Mouse (Mus musculus) neural tube, embryonic 11.5 days (tissue): ENCODE measurements around the gene Rab3c. TPM values are rescaled to one million over a fixed set of nuclear protein-coding genes. Genes with fewer than 3 reads are reported as not detected.

Source experiments
- ATAC-seq: fragments of 200-750 bp; cut with Nextera tagmentation; 2 replicates; pipeline ENCODE4 v1.8.0; 2017; ENCODE audit warnings: moderate number of reproducible peaks, mild to moderate bottlenecking, moderate TSS enrichment, moderate library complexity; ENCODE audit not compliant: insufficient read depth, low FRiP score, low TSS enrichment
- DNase-seq: peaks from one replicate; pipeline ENCODE4 v3.0.0-alpha.2; 2015; ENCODE audit warnings: low spot score
- H3K27ac ChIP-seq: fragments of 300-500 bp; sonication (generic); 2 replicates; pipeline ENCODE4 v1.5.1; 2014; ENCODE audit warnings: low read depth, mild to moderate bottlenecking, low read length
- H3K27me3 ChIP-seq: fragments of 300-500 bp; sonication (generic); 2 replicates; pipeline ENCODE4 v1.6.1; 2014; ENCODE audit warnings: mild to moderate bottlenecking, low read length, mixed read lengths; ENCODE audit not compliant: control insufficient read depth, insufficient read depth
- H3K36me3 ChIP-seq: fragments of 300-500 bp; sonication (generic); 2 replicates; pipeline ENCODE4 v1.6.1; 2014; ENCODE audit warnings: mild to moderate bottlenecking, low read length, moderate library complexity, mixed read lengths; ENCODE audit not compliant: control insufficient read depth, insufficient read depth
- H3K4me1 ChIP-seq: fragments of 300-500 bp; sonication (generic); 2 replicates; pipeline ENCODE4 v1.6.1; 2014; ENCODE audit warnings: low read length, mixed read lengths; ENCODE audit not compliant: control insufficient read depth, insufficient read depth
- H3K4me2 ChIP-seq: fragments of 300-500 bp; sonication (generic); 2 replicates; pipeline ENCODE4 v1.6.1; 2014; ENCODE audit warnings: low read depth, mild to moderate bottlenecking, moderate library complexity
- H3K4me3 ChIP-seq: fragments of 300-500 bp; sonication (generic); 2 replicates; pipeline ENCODE4 v1.5.1; 2014; ENCODE audit warnings: low read depth, low read length
- H3K9ac ChIP-seq: fragments of 300-500 bp; sonication (generic); 2 replicates; pipeline ENCODE4 v1.6.1; 2014; ENCODE audit warnings: mild to moderate bottlenecking, low read length
- H3K9me3 ChIP-seq: fragments of 300-500 bp; sonication (generic); 2 replicates; pipeline ENCODE4 v1.6.1; 2016; ENCODE audit warnings: low read length; ENCODE audit not compliant: control insufficient read depth
- WGBS: fragments of 180-500 bp; shearing (Covaris S2); extraction: QIAGEN DNeasy Blood & Tissue Kit; methylation state at CpG from one replicate; pipeline ENCODE4 v1.1.7; 2014; 5-methylcytosine and 5-hydroxymethylcytosine counted together
- polyA plus RNA-seq: library from polyadenylated mRNA; unstranded; fragments of >200 nt; fragmentation: Nextera tagmentation; extraction: Ambion mirVana; gene quantifications from 2 replicates; pipeline ENCODE4 v1.2.1, GENCODE M21; 2014

Rab3c gene
- polyA plus RNA-seq, 1 experiment from 2014 or later, result 47.5 TPM

DNA sequence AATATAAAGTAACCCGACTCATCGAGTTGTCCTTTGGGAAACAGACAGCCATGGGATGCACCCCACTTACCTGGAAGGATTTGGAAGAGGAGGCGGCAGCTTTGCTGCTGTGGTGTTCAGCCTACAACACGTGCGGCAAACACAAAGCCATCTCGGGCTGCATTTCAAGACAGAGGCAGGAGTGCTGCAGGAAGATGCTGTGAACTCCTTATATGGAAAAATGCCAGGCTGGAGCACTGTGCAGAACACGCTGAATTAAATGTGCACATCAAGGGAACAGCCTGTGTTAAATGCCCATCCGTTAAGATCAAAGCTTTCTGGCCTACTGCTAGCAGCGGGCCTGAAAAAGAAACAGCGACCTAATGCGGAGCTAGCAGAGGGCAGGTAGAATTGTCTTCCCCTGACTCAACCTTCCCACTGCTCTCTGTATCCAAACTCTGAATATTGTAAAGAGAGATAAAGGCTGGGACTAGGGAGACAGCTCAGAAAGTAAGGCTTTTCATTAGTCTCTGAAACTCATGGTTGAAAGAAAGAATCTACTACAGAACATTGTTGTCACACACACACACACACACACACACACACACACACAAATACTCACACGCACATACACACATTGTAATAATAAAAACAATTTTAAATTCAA, 153.1 kb downstream of the Rab3c start:
- 63% methylated on average over 12 of the region's 12 CpGs for WGBS
- H3K27ac ChIP-seq, result no peak overlapping the region

DNA sequence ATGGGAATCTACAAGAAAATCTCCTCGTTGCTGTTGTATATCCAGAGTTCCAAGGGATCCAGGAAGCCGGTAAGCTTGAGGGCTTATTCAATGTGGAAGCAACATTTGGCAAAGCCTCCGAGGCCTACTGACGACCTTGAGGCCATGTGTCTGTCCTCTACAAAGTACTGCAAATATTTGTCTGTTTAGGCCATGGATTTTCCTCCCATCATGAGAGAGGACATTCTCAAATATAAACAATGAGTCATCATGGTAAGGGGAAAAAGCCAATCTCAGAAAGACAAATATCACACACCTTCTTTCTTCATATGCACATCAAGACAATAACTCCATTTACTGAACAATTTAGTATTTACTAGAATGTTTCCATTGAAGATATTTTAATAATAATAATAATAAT, 158.0 kb downstream of the Rab3c start:
- 85% methylated on average over 4 of the region's 4 CpGs for WGBS
- Histone ChIP-seq H3K9ac (no peak overlapping the region), H3K4me3 (no peak overlapping the region), H3K9me3 (no peaks in the 10 kb centered on the region), H3K27me3 (no peaks in the 10 kb centered on the region), H3K4me1 (no peaks in the 10 kb centered on the region), H3K36me3 (no peaks in the 10 kb centered on the region), H3K27ac (no peak overlapping the region), H3K4me2 (no peak overlapping the region)
- no peak for DNase-seq
- ATAC-seq, result no peak

More for the DNA sequence above, 153.1 kb downstream of the Rab3c start:
- Histone ChIP-seq H3K9ac (no peak overlapping the region), H3K4me1 (no peaks in the 10 kb centered on the region), H3K27me3 (no peaks in the 10 kb centered on the region), H3K4me2 (no peak overlapping the region), H3K36me3 (no peaks in the 10 kb centered on the region), H3K9me3 (no peaks in the 10 kb centered on the region), H3K4me3 (no peak overlapping the region)
- no peak for ATAC-seq
- DNase-seq, result no peak

DNA sequence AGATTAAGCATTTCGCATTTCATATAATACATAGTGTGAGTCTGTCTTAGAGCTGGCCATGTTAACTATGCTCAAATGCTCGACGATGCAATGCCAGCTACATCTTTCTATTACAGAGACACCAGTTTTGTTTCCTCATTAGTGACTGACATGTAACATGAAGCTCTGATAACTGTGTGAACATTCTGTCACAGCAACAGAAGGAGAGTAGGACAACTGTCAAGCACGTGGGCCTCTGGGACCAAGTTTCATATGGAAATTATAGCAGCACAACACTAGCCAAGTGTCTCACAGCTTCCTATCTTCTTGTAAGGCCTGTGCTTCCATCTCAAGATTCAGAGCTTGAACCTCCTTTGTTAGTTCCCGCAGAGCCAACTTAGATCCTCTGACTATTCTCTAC, 163.9 kb downstream of the Rab3c start:
- no peaks in the 10 kb centered on the region for H3K4me1 ChIP-seq
- no peaks in the 10 kb centered on the region for H3K36me3 ChIP-seq
- no peaks in the 10 kb centered on the region for H3K27me3 ChIP-seq
- H3K4me3 ChIP-seq, result no peak overlapping the region
- DNase-seq (no peak), ATAC-seq (no peak)
- H3K4me2 ChIP-seq, result no peak overlapping the region
- H3K9ac ChIP-seq, result no peak overlapping the region
- 94% methylated on average over 5 of the region's 5 CpGs for WGBS
- H3K27ac ChIP-seq, result no peak overlapping the region
- no peaks in the 10 kb centered on the region for H3K9me3 ChIP-seq

DNA sequence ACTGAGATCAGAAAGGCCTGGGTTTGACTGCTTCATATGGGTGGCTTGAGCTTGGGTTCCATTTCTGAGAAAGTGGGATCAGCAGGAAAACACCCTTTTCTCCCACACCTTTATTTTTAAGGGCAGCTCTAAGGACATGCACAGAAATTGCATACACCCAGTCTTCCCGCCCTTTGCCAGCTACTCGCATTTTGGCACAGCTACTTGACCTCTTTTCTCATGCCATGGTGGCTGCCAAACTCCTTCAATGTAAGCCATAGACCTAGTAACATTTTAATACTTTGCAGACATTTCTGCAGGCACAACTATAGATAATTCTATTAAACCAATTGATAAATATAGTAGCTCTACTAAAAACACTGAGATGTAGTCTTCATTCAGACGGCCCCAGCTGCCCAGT, 164.5 kb downstream of the Rab3c start:
- H3K9me3 ChIP-seq, result no peaks in the 10 kb centered on the region
- no peak for DNase-seq
- no peak for ATAC-seq
- H3K27ac ChIP-seq, result no peak overlapping the region
- H3K9ac ChIP-seq, result no peak overlapping the region
- H3K4me3 ChIP-seq, result no peak overlapping the region
- WGBS, result 79% methylated on average over 3 of the region's 3 CpGs
- H3K4me1 ChIP-seq, result no peaks in the 10 kb centered on the region
- no peaks in the 10 kb centered on the region for H3K27me3 ChIP-seq
- no peak overlapping the region for H3K4me2 ChIP-seq
- no peaks in the 10 kb centered on the region for H3K36me3 ChIP-seq

DNA sequence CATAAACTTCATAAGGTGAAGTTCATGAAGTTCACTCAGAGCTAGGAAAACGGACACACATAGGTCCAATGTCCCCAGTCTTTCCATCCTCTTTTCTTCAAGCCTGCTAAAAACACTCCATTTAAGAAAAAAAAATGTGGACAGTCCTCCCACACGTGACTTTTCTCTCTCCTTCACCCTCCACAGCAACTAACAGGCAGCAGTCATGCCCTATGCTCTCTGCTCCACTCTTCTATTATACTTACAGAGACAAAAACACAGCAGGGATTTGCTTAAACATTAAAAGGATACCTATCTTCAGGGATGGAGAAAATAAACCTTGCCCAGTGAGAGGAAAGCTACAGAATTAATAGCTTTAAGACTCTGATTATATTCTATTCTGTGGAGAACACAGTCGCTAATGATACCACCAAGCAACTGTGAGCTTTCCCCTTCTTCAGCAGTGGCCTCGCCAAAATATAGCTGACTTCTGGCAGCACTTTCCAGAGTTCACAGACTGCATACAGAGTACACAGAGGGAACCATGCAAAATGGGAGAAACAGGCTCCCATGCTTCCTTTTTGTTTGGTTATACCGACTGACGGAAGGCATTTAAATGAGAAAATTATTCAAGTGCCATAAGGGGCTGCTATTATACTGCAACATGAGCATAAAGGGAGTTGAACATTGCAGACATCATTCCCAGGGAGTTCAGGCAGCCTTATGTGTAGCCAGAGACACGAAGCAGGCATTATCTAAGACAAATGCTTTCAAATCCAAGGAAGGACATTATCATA, 165.7 kb downstream of the Rab3c start:
- H3K27me3 ChIP-seq, result no peaks in the 10 kb centered on the region

DNA sequence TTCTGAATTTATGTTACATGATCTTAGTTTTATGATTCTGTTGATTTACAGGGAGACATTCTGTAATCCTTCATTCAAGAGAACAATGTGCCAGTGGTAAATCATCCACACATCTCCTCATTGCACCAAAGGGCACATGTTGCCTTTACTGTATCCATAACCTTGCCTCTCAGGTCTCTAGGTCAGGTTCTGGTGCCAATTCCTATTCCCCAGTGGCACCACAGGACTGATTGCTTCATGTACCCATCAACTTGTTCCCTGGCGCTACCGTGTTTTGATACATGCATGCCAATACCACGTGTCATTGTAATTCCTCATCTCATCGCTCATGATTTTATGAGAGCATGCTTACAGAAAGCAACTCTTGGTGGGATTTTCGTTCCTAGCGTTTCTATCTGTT, 167.1 kb downstream of the Rab3c start:
- DNase-seq (no peak), ATAC-seq (no peak)
- Histone ChIP-seq H3K4me3 (no peak overlapping the region), H3K27ac (no peak overlapping the region), H3K27me3 (no peaks in the 10 kb centered on the region), H3K9ac (no peak overlapping the region), H3K4me2 (no peak overlapping the region), H3K9me3 (no peaks in the 10 kb centered on the region), H3K36me3 (no peaks in the 10 kb centered on the region), H3K4me1 (no peaks in the 10 kb centered on the region)
- WGBS, result 91% methylated on average over 6 of the region's 6 CpGs

More for the DNA sequence above, 165.7 kb downstream of the Rab3c start:
- Histone ChIP-seq H3K4me1 (no peaks in the 10 kb centered on the region), H3K4me2 (no peak overlapping the region), H3K36me3 (no peaks in the 10 kb centered on the region), H3K4me3 (no peak overlapping the region), H3K9ac (no peak overlapping the region), H3K27ac (no peak overlapping the region), H3K9me3 (no peaks in the 10 kb centered on the region)
- peak; percentile 76 for ATAC-seq
- WGBS, result 42% methylated on average over 7 of the region's 7 CpGs
- DNase-seq, result peak; percentile 55

DNA sequence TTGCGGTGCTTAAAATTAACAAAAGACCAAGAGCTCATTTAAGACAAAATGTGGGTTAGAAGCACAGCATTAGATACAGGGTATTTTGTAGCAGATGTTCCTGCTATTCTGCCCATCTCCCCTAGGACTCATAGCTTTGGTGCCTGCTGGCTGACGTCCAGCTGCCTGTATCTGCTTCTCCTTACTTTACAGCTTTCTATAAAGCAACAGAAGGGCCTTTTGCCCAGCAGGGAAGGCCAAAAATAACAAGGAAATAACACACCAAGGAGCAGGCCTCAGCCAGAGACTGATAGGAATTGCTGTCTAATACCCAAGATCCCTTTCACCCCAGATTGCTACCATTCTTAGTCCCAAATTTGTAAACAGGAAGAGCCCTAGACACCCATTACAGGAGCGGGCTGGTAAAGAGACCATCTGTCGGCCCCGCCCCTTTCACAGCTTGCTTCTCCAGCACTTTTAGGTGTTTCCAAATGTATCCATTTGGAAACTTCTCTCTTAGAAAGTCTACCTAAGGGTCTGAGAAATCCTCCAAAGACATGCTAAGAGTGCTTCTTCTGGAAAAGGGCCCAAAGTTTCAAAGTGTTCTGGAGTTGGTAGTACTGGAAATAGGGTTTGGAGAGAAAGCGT, 183.3 kb downstream of the Rab3c start:
- Histone ChIP-seq H3K27me3 (no peaks in the 10 kb centered on the region), H3K27ac (no peak overlapping the region), H3K9me3 (no peaks in the 10 kb centered on the region), H3K4me3 (no peak overlapping the region), H3K4me2 (no peak overlapping the region), H3K36me3 (no peaks in the 10 kb centered on the region), H3K9ac (no peak overlapping the region), H3K4me1 (no peaks in the 10 kb centered on the region)
- 77% methylated on average over 6 of the region's 6 CpGs for WGBS
- DNase-seq (no peak), ATAC-seq (no peak)

DNA sequence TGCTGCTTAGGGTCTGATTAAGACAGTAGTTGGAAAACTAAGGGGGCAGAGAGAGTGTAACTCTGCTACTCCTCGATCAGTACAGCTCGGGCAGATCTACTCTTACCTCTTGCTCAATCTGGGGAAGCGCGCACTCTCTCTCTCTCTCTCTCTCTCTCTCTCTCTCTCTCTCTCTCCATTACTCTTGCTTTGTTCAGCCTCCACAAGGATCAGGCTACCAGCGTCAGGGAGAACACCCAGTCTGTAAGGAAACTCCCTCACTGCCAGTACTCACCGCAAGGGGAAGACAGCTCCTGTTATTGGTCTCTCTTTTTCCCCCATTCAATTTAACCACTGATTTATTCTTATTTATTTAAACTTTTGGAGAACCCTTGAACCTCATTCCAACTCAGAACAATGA, 185.8 kb downstream of the Rab3c start:
- no peak overlapping the region for H3K4me2 ChIP-seq
- no peak overlapping the region for H3K9ac ChIP-seq
- no peaks in the 10 kb centered on the region for H3K4me1 ChIP-seq
- H3K27ac ChIP-seq, result no peak overlapping the region
- no peaks in the 10 kb centered on the region for H3K36me3 ChIP-seq
- WGBS, result 75% methylated on average over 6 of the region's 6 CpGs
- DNase-seq (no peak), ATAC-seq (no peak)
- H3K9me3 ChIP-seq, result no peaks in the 10 kb centered on the region
- no peak overlapping the region for H3K4me3 ChIP-seq
- no peaks in the 10 kb centered on the region for H3K27me3 ChIP-seq
